Mouse (Mus musculus) spleen, adult 2 months (tissue): ENCODE measurements around the gene Fmo4. TPM values are rescaled to one million over a fixed set of nuclear protein-coding genes. Genes with fewer than 3 reads are reported as not detected.
"Not testable (repeated sequence)": the region's sequence is repeated elsewhere in the genome, so short reads cannot be mapped to it uniquely, and the experiment has no call there.

Experiments used
- DNase-seq, 2 experiments: peaks; one replicate each; pipeline versions ENCODE4 v3.0.0 to v3.0.0-alpha.2; 2012 to 2021; ENCODE audit warnings: low spot score in 2 of 2, low read depth in 1 of 2
- H3K27ac ChIP-seq: fragments of 200-500 bp; 2 replicates; pipeline ENCODE4 v1.5.1; 2012; ENCODE audit warnings: low read length, inconsistent platforms; ENCODE audit not compliant: insufficient read depth
- H3K27me3 ChIP-seq: fragments of 200-500 bp; 2 replicates; pipeline ENCODE4 v1.6.1; 2012; ENCODE audit warnings: mild to moderate bottlenecking, moderate library complexity, low read length, inconsistent platforms; ENCODE audit not compliant: control insufficient read depth, insufficient read depth
- H3K36me3 ChIP-seq: fragments of 200-500 bp; 2 replicates; pipeline ENCODE4 v1.6.1; 2012; ENCODE audit warnings: mild to moderate bottlenecking, low read length, inconsistent platforms; ENCODE audit not compliant: control insufficient read depth, insufficient read depth
- H3K4me1 ChIP-seq: fragments of 200-500 bp; 2 replicates; pipeline ENCODE4 v1.6.1; 2011; ENCODE audit warnings: inconsistent platforms; ENCODE audit not compliant: control insufficient read depth, insufficient read depth, insufficient read length
- H3K4me3 ChIP-seq: fragments of 200-500 bp; 2 replicates; pipeline ENCODE4 v1.5.1; 2011; ENCODE audit warnings: mild to moderate bottlenecking, inconsistent platforms; ENCODE audit not compliant: insufficient read depth, insufficient read length; ENCODE audit errors: extremely low read depth
- CTCF ChIP-seq: fragments of 200-500 bp; IDR thresholded peaks from 2 replicates; pipeline ENCODE4 v1.5.1; 2011; ENCODE audit warnings: mild to moderate bottlenecking, inconsistent platforms; ENCODE audit not compliant: insufficient read depth, insufficient read length, insufficient replicate concordance; ENCODE audit errors: extremely low read depth
- POLR2A ChIP-seq: fragments of 200-500 bp; IDR thresholded peaks from 2 replicates; pipeline ENCODE4 v1.6.1; 2011; ENCODE audit warnings: low read depth, low read length, inconsistent platforms
- WGBS: fragments of 180-500 bp; shearing (Covaris S2); methylation state at CpG from one replicate; pipeline ENCODE4 v1.1.7; 2018; 5-methylcytosine and 5-hydroxymethylcytosine counted together
- polyA plus RNA-seq: library from polyadenylated mRNA; depleted of rRNA; stranded (reverse); fragments of >200 nt; gene quantifications from 2 replicates; pipeline ENCODE4 v1.2.3, GENCODE M21; 2012

Gene Fmo4
- polyA plus RNA-seq, 1 experiment = not detected

DNA sequence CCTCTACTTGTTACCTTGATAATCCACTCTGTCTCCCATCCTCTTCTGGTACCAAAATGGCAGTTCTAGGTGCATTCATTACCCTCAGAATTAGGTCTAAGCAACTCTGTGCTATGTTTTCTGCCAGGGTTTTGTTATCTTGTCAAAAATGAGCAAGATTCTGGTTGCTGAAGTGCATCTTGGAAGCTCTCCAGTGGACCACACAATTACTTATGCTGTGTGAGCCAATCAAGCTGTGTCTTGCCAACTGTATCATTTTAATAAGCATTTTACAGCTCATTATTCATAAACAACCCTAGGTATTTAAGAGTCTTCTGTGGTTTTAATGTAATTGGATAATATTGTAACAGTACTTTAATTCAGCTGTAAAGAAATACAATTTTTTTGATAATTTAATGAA lies 17.3 kb downstream of the Fmo4 start:
- no peak for TF ChIP-seq CTCF
- TF ChIP-seq POLR2A = no peak
- Histone ChIP-seq H3K36me3 (no peaks in the 10 kb centered on the region), H3K4me3 (no peak overlapping the region)

DNA sequence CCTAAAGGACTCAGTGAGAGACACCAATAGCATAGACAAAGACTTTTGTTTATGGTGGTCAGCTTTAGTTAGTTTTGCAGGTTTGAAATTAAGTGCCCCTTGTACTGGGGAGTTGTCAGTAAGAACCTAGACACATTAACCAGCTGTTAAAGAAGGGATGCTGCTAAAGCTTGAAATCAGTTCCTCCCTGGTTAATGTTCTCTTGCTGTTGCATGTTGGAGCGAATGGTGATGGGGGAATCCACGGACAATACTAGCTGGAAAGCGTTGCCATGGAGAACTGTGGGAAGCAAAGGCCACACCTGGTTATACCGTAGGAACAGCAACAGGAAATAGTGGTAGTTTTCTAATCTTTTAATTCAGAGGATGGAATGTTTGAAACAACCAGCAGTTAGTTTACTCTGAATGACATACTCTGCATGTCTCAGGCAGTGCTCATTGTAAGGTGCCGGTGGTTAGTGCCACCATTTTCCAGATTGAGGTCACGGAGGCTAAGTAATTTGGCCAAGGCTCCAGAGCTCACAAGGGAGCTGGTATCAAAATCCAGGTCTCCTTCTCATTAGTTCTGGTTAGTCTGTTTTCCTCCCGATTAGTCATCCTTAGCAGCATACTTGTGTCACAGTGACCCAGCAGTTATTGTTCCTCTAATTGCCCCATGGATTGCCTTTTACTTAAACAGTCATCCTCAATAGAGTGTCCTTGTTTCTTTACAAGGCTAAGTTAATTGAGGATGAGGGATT lies 21.3 kb downstream of the Fmo4 start:
- Histone ChIP-seq H3K27me3 (no peaks in the 10 kb centered on the region; the same call in 1 of the 2 replicates), H3K4me3 (no peak overlapping the region), H3K27ac (no peak overlapping the region), H3K4me1 (no peaks in the 10 kb centered on the region), H3K36me3 (no peaks in the 10 kb centered on the region)
- 79% methylated on average over 7 of the region's 7 CpGs for WGBS
- DNase-seq = no peak
- TF ChIP-seq POLR2A = no peak
- TF ChIP-seq CTCF = no peak

More for the DNA sequence above, 17.3 kb downstream of the Fmo4 start:
- no peaks in the 10 kb centered on the region for H3K4me1 ChIP-seq
- DNase-seq = no peak
- H3K27me3 ChIP-seq = no peaks in the 10 kb centered on the region; the same call in 1 of the 2 replicates
- H3K27ac ChIP-seq = no peak overlapping the region

DNA sequence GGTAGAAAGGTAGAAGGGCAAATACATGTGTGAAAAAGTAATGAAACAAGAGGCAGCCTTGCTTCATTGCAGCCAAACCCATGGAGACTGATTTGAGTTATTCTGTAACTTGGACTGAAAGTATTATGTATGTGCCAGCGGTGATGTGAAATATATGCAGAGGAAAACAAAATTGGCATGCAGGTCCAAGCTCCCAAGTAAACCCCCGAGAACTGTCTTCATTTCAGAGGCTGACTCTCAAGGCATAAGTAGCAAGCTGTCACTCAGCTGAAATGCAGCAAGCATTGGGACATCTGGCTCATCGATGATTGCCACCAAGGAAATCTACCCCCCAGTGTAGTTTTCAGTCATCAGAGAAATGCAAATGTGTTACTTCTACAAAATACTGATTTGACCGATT lies 28.6 kb downstream of the Fmo4 start:
- no peak for DNase-seq
- Histone ChIP-seq H3K36me3 (no peaks in the 10 kb centered on the region), H3K4me1 (no peaks in the 10 kb centered on the region), H3K27me3 (no peaks in the 10 kb centered on the region), H3K27ac (no peak overlapping the region), H3K4me3 (no peak overlapping the region)
- TF ChIP-seq POLR2A = no peak
- no peak for TF ChIP-seq CTCF
- 81% methylated on average over 4 of the region's 4 CpGs for WGBS

DNA sequence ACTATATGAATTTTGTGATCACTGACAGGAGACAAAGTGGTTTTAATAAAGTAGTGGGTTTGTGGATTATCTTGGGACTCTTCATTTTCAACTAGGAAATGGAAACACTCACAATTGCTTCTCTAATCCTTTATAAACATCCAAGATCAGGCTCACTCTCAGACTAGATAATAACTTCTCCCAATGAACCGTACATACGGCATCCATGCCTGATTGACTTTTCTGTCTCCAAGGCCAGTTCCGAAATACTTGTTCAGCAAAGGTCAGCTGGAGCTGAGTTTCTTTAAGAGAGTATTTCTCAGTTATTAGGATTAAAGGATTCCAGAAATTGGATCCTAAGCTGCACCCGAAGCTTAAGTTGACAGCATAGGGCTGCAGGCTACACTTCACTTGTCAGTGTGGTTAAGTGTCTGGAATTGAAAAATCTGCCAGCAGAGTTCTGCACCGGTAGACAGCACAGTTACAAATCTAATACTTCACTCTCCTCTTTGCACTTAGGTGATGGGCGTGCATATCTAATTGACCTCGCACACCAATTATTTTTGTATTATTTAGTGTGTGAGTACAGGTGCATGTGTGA lies 30.0 kb downstream of the Fmo4 start:
- no peak for DNase-seq
- no peaks in the 10 kb centered on the region for H3K36me3 ChIP-seq
- no peak overlapping the region for H3K27ac ChIP-seq
- WGBS = 92% methylated on average over 7 of the region's 7 CpGs
- TF ChIP-seq CTCF (no peak), POLR2A (no peak)
- no peaks in the 10 kb centered on the region for H3K27me3 ChIP-seq
- H3K4me1 ChIP-seq = no peaks in the 10 kb centered on the region
- no peak overlapping the region for H3K4me3 ChIP-seq

DNA sequence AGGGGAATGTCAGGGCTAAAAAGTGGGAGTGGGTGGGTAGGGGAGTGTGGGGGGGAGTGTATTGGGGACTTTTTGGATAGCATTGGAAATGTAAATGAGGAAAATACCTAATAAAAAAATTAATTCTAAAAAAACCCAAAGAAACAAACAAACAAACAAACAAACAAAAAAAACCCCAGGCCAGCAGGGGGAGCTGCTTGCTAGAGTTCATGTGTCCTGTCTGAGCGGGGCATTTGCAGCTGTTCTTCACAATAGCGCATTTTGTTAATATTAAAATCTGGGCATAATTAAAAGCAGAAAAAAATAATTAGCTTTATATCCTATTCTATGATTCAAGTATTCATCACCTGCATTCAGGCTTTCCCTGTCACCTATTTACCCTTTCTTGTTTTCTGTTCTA lies 32.7 kb downstream of the Fmo4 start:
- not testable (repeated sequence) for H3K27ac ChIP-seq, H3K27me3 ChIP-seq, H3K4me3 ChIP-seq, H3K36me3 ChIP-seq, H3K4me1 ChIP-seq, DNase-seq
- WGBS = 99% methylated on average over 2 of the region's 2 CpGs

DNA sequence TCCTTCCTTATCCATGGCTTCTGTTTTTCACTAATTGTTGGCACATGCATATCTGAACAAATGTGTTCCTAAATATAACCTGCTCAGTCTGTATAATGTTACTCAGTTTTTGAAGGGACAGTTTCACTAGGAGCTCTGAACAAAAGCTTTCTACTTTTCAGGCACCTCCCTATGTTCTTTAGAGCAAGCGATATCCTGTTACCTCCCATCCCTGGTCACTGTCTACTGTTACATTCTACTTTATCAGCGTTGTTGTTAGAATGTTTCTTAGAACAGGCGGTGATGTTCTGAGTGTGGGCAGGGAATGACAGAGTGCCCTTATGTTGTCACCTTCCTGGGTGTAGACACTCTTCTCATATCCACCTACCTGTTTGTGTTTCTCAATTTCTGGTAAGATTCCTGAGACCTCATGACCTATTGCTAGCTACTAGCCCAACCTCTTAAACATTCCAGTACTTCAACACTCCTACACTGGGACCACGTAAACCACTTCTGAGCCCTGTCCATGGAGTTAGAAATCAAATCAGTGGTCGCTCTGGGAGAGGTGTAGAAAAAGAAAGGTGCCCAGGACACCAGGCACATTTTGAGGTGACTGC lies 35.7 kb downstream of the Fmo4 start:
- WGBS = 89% methylated on average over 5 of the region's 5 CpGs
- H3K4me3 ChIP-seq = no peak overlapping the region

DNA sequence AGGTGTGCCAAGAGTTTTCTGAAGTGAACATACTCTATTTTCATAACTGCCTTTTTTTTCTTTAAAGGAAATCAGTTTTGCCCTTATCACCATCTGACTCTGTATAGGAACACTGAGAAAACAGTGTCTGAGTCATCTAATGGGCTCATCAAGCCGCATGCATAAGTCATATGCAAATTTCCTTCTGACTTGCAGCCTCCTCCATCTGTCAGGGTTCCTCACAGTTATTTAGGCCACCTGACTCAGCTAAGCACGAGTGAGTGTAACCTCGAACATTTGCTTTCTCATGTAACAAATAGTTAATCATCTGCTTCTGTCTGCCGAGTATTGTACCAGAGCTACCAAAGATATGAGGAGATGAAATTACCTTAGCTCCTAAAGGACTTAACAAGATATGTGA lies 40.1 kb downstream of the Fmo4 start:
- no peaks in the 10 kb centered on the region for H3K27me3 ChIP-seq
- WGBS = 69% methylated on average over 4 of the region's 4 CpGs

More for the DNA sequence above, 35.7 kb downstream of the Fmo4 start:
- Histone ChIP-seq H3K4me1 (no peaks in the 10 kb centered on the region), H3K36me3 (no peaks in the 10 kb centered on the region), H3K27me3 (no peaks in the 10 kb centered on the region), H3K27ac (no peak overlapping the region)
- TF ChIP-seq POLR2A (no peak), CTCF (no peak)
- DNase-seq = no peak

More for the DNA sequence above, 40.1 kb downstream of the Fmo4 start:
- DNase-seq = no peak
- Histone ChIP-seq H3K36me3 (no peaks in the 10 kb centered on the region), H3K4me1 (no peaks in the 10 kb centered on the region), H3K4me3 (no peak overlapping the region), H3K27ac (no peak overlapping the region)
- no peak for TF ChIP-seq POLR2A
- no peak for TF ChIP-seq CTCF
